Mouse (Mus musculus) brain, adult 2 months (tissue): ENCODE measurements around the gene Ap1s1.

Source experiments
- DNase-seq: peaks from one replicate; pipeline ENCODE4 v3.0.0; 2011; ENCODE audit warnings: low read depth, low spot score

Ap1s1 gene

DNA sequence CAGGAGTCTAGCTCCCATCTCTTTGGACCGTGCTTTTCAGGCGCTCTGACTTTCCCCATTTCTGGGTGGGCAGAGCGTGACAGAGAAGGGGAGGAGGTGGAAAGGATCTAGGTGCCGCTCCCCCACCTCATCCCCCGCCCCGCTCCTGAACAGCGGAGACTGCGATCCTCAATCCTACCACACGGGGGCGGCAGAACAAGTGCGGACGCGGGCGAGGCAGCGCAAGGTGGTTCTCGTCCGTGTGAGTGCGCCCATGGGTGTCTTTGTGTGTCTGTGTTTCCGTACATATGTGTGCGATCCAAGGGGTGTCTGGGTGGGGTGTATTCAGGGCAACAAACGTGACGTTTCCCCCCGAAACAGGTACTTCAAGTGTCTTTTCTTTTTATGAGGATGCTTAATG lies 20.8 kb downstream of the Ap1s1 start:
- peak; percentile 81 for DNase-seq

DNA sequence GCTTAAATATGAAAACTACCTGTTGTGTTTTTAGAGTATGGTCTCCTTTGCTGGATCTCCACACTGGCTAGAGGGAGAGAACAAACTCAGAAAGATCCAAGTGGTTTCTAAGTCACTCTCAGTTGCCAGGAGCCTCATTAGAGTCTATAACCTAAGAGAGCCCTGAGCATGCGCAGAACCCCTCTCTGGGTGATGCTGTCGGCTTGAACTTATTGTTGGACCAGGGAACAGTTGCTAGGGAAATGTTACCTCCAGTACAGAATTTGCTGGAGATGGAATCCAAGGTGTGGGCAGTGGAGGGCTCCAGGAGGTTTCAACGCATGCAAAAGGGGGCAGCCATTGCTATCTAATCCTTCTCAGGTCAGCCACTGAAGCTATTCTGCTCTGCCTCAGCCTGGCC lies 21.6 kb downstream of the Ap1s1 start:
- peak; percentile 51 for DNase-seq

DNA sequence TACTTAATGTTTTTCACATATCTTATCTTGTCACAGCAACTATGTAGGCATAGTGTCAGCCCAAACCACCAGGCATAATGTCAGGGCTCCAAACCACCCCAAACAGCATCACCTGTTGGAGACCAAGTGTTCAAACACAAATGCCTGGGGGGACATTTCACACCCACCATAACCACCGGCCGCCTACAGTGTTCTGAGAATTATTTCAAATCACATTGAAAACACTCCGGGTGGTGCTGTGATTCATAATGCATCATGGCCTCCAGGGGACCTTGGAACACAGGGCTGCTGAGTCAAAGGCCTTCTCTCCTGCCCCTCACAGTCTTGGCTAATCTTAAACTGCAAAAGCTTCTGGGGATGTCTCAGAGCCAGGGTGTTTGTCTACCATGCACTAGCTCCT lies 30.0 kb downstream of the Ap1s1 start:
- peak; percentile 31 for DNase-seq

DNA sequence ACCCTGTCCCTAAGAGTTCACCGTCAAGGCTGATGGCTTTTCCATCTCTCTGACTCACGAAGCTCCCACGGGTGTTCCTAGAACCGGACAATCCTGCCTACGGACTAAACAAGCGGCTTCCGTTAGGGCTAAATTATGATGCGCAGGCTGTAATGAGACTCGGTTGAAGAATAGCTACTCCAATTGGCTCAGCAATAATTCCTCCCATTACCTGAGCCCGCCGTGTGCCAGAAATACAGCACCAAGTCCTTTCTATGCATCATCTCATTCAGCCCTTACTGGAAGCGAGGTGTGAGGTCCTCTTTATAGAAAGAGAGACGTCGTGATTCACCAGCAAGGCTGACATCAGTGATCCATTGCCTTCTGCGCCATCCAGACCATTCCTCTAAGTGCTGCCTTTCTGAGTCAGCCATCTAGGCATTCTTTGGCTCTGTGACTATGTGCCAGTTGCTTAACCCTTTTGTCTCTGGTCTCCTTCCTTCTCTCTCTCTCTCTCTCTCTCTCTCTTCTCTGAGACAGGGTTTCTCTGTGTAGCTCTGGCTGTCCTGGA lies 33.5 kb downstream of the Ap1s1 start:
- peak; percentile 36 for DNase-seq

DNA sequence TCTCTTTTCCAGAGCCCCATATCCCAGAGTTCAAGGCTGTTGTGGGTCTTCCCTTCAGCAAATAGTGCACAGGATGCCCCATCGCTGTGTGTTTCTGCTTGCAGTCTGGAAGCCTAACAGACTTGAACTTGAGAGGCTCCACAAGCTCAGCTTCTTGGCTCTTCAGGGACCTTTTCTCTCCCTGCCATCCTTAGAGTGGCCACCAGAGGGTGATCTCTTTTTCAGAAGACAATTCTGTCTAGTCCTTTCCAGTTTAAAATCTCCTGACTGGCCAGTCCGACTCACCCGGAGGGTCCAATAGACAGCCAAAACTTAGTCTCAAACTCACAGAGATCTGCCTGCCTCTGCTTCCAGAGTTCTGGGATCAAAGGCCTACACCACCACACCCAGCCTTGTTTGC lies 35.9 kb downstream of the Ap1s1 start:
- DNase-seq, result peak; percentile 85

DNA sequence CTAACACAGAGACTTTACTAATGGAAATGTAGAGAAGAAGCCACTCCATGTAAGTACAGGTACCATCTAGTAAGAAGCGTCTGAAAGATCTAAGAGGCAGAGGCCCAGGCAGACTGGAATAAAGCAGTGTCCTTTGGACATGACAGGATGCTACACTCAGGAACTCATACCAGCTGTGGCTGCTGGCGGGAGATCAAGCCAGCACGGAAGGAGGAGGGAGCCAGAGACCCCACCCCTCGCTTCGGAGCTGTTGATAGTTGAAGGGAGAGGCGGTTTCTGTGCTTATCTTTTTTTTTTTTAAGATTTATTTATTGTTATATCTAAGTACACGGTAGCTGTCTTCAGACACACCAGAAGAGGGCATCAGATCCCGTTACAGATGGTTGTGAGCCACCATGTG lies 38.7 kb downstream of the Ap1s1 start:
- DNase-seq, result no peak

DNA sequence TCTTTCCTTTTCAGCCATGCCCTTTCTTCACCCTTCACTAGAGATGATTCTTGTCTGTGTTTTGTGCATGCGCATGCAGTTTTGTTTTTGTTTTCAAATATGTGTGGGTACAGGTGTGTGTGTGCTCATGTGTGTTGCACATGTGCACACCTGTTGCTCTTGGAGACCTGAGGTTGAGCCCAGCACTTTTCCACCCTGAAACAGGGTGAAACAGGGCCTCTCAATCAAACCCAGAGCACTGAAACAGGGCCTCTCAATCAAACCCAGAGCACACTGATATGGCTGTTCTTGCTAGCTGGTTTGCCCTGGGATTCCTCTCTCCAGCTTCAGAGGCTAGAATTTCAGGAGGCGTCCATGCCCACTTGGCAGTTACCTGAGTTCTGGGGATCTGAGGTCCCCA lies 45.3 kb downstream of the Ap1s1 start:
- DNase-seq, result no peak

DNA sequence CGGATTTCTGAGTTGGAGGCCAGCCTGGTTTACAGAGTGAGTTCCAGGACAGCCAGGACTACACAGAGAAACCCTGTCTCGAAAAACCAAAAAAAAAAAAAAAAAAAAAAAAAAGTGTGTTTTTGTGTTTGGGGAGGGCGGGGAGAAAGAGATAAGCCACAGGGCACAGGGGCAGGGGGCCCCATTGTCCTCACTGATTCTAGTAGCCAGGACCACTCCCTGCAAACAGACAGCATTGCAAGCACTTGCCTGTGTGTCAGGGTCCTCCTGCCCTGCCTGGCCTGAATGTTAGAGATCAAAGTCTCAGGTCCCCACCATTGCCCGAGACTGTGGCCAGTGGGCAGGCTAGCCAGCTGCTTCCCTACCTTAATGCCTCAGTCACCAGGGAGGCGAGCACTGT lies 46.5 kb downstream of the Ap1s1 start:
- no peak for DNase-seq

DNA sequence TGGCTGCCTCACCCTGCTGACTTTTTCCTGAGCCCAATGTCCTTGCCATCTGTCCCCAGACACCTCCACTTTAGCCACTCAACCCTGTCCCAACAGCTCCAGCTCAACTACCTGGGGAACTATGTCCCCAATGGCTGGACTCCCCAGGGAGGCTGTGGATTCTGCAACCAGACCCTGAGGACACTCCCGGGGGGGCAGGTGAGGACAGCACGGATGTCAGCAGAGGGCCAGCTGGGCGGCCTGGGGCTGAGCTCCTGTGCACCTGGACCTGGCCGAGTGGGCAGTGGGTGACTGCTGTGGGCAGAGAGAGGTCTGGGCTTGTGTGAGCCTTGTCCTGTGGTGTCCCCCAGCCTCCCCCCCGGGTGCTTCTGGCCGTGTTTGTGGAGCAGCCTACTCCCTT lies 56.1 kb downstream of the Ap1s1 start:
- no peak for DNase-seq

DNA sequence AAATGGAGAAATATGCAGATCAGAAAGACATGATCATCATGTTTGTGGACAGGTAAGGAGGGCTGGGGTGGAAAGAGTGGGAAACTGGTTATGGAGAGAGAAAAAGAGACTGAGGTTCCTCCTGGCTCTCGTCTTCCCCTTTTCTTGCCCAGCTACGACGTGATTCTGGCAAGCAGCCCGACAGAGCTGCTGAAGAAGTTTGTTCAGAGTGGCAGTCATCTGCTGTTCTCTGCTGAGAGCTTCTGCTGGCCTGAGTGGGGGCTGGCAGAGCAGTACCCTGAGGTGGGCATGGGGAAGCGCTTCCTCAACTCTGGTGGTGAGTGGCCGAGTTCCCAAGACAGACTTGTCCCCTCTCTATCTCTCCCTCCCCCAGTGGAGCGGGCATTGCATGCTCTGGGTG lies 57.5 kb downstream of the Ap1s1 start:
- DNase-seq, result peak; percentile 47

DNA sequence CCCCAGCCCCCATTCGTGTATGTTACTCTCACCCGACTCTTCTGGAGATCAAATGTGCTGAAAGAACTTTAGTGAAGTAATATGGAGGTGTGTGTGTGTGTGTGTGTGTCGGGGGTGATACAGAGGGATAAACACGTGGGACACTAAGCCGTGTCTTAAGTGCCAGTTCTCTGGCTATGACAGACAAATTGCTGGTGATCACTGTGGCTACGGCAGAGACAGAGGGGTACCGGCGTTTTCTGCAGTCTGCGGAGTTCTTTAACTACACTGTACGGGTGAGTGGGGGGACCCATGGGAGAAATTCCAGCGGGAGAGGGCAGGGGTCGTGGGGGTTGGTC lies 58.0 kb downstream of the Ap1s1 start, which contains the start of gene Znhit1:
Znhit1 (minus strand) TSS at position 88 of the 338 bp plus-strand sequence.
- peak; percentile 24 for DNase-seq

DNA sequence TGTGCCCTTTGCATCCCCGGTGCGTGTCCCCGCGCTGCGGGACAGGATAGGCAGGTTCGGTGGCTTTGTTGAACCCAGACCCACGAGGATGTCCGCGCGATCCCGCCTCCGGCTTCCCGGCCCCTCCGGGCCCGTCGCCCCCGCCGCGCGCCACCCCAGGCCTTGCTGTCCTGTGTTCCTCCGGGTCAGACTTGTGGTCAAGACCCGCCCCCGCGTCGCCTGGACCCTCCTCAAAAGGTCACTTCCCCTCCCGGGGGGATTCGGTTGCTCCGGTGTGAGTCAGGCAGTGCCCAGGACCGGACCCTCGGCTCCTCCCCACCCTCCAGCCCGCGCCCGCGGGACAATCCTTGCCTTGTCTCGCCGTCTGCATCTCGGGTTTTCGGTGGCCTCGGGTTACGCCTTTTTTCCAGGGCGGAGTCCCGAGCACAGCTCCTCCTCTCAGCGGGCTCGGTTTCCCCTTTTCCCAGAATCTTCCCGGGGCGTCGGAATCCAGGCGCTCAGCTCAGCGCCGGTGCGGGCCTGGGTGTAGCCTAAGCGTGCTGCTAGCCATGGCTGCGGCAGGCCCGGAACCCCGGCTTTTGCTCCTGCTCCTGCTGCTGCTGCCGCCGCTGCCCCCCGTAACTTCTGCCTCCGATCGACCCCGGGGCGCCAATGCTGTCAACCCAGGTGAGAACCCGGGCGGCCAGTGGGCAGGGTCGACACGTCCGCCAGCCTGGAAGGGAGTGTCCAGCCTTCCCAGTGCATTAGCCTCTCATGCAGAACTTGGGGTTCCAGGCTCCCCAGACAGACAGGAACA lies 58.6 kb downstream of the Ap1s1 start:
- peak; percentile 81 for DNase-seq

DNA sequence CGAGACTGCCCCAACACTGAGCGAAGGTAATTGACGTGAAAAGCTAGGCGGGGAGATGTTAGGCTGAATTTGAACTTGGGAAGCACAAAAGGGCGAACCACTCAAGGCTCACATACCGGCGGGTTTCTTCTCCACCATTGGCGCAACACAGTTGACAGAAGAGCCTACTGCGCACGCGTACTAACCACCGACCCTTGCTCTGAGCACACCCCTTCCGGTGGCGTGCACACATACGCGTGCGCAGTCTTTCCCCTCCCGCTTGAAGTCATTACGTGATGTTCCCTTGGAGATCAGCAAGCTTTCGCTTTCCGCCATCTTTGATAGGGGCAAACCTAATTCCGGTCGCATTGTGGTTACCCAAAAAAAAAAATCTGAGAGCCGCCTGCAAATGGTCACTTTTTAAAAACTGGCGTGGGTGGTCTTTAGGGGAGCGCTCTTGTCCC lies 59.2 kb downstream of the Ap1s1 start, which contains the start of gene Plod3:
Plod3 (plus strand) TSS at position 325 of the 443 bp plus-strand sequence.
- peak; percentile 100 for DNase-seq
